Mouse (Mus musculus) limb, embryonic 11.5 days (tissue): Measurements from ENCODE around the gene Nup210. TPM values are rescaled to one million over a fixed set of nuclear protein-coding genes. Genes with fewer than 3 reads are reported as not detected.

Source experiments
- ATAC-seq: fragments of 200-750 bp; cut with Nextera tagmentation; 2 replicates; pipeline ENCODE4 v1.8.0; 2017; ENCODE audit warnings: low read depth; ENCODE audit not compliant: insufficient number of reproducible peaks, low FRiP score, low TSS enrichment
- DNase-seq: peaks from one replicate; pipeline ENCODE4 v3.0.0-alpha.2; 2015; ENCODE audit warnings: low spot score
- H3K27ac ChIP-seq: fragments of 300-500 bp; sonication (generic); replicated peaks from 2 replicates; pipeline ENCODE4 v1.5.1; 2014; ENCODE audit warnings: low read depth, mild to moderate bottlenecking, low read length
- H3K27me3 ChIP-seq: fragments of 300-500 bp; sonication (generic); 2 replicates; pipeline ENCODE4 v1.6.1; 2014; ENCODE audit warnings: mild to moderate bottlenecking, low read length, mixed read lengths; ENCODE audit not compliant: control insufficient read depth, insufficient read depth
- H3K36me3 ChIP-seq: fragments of 300-500 bp; sonication (generic); 2 replicates; pipeline ENCODE4 v1.6.1; 2014; ENCODE audit warnings: mild to moderate bottlenecking, low read length, moderate library complexity, mixed read lengths; ENCODE audit not compliant: control insufficient read depth, insufficient read depth
- H3K4me1 ChIP-seq: fragments of 300-500 bp; sonication (generic); 2 replicates; pipeline ENCODE4 v1.6.1; 2014; ENCODE audit warnings: low read length, mixed read lengths; ENCODE audit not compliant: control insufficient read depth, insufficient read depth
- H3K4me2 ChIP-seq: fragments of 300-500 bp; sonication (generic); 2 replicates; pipeline ENCODE4 v1.6.1; 2014; ENCODE audit warnings: low read depth, mild to moderate bottlenecking, moderate library complexity; ENCODE audit not compliant: severe bottlenecking
- H3K4me3 ChIP-seq: fragments of 300-500 bp; sonication (generic); 2 replicates; pipeline ENCODE4 v1.5.1; 2014; ENCODE audit warnings: low read depth, low read length
- H3K9ac ChIP-seq: fragments of 300-500 bp; sonication (generic); 2 replicates; pipeline ENCODE4 v1.6.1; 2014; ENCODE audit warnings: mild to moderate bottlenecking, low read length
- H3K9me3 ChIP-seq: fragments of 300-500 bp; sonication (generic); 2 replicates; pipeline ENCODE4 v1.6.1; 2016; ENCODE audit warnings: low read length; ENCODE audit not compliant: control insufficient read depth
- WGBS: fragments of 180-500 bp; shearing (Covaris S2); extraction: QIAGEN DNeasy Blood & Tissue Kit; methylation state at CpG from one replicate; pipeline ENCODE4 v1.1.7; 2014; 5-methylcytosine and 5-hydroxymethylcytosine counted together
- polyA plus RNA-seq: library from polyadenylated mRNA; unstranded; fragments of >200 nt; fragmentation: Nextera tagmentation; extraction: Ambion mirVana; gene quantifications from 2 replicates; pipeline ENCODE4 v1.2.1, GENCODE M21; 2014

Nup210 gene
- polyA plus RNA-seq, 1 experiment from 2014 or later, result 4.3 TPM

DNA sequence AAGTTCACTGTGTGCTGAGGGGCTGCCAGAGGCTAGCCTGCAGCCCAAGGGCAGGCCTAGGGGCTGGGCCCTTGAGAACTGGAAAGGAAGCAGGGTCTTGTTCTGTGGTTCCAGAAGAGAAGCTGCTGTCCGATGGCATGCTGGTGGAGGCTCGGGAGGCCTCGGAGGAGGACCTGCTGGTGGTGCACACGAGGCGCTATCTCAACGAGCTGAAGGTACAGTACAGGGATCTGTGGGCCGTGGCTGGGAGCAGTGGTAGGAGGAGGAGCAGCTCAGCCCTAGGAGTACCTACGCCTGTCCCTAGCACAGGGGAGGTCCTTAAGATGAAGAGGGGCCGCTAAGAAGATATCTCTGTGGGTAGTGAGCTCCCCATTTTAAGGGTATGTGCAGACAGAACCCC is 42.4 kb upstream of the Nup210 start:
- no peak overlapping the region for H3K4me2 ChIP-seq
- 83% methylated on average over 9 of the region's 9 CpGs for WGBS
- no peak overlapping the region for H3K4me3 ChIP-seq
- H3K9me3 ChIP-seq, result no peaks in the 10 kb centered on the region
- H3K4me1 ChIP-seq, result peaks cover 29% of the 10 kb centered on the region
- DNase-seq (no peak), ATAC-seq (no peak)
- H3K36me3 ChIP-seq, result no peaks in the 10 kb centered on the region
- no peak overlapping the region for H3K27ac ChIP-seq
- no peaks in the 10 kb centered on the region for H3K27me3 ChIP-seq
- H3K9ac ChIP-seq, result no peak overlapping the region

DNA sequence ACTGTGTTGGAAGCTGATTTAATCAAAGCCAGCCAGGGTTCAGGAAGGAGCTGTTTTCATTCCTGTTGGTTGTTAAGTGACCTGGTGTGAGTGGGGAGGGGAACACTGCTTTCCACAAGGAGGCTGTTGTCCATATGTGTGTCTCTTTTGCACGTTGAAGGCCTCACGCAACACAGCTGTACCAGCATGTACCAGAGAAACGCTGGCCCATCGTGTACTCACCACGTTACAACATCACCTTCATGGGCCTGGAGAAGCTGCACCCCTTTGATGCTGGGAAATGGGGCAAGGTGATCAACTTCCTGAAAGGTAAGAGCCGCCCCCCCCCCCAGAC is 40.6 kb upstream of the Nup210 start:
- WGBS, result 25% methylated on average over 6 of the region's 6 CpGs
- peak overlapping the region; percentile 67 for H3K4me3 ChIP-seq
- H3K9ac ChIP-seq, result peak overlapping the region; percentile 74
- H3K9me3 ChIP-seq, result no peaks in the 10 kb centered on the region
- peak overlapping the region; percentile 69 for H3K4me2 ChIP-seq
- ATAC-seq (no peak; the same call in 1 of the 2 replicates), DNase-seq (no peak)
- H3K36me3 ChIP-seq, result no peaks in the 10 kb centered on the region
- H3K27ac ChIP-seq, result peak overlapping the region; percentile 91
- H3K27me3 ChIP-seq, result no peaks in the 10 kb centered on the region
- peaks cover 33% of the 10 kb centered on the region for H3K4me1 ChIP-seq

DNA sequence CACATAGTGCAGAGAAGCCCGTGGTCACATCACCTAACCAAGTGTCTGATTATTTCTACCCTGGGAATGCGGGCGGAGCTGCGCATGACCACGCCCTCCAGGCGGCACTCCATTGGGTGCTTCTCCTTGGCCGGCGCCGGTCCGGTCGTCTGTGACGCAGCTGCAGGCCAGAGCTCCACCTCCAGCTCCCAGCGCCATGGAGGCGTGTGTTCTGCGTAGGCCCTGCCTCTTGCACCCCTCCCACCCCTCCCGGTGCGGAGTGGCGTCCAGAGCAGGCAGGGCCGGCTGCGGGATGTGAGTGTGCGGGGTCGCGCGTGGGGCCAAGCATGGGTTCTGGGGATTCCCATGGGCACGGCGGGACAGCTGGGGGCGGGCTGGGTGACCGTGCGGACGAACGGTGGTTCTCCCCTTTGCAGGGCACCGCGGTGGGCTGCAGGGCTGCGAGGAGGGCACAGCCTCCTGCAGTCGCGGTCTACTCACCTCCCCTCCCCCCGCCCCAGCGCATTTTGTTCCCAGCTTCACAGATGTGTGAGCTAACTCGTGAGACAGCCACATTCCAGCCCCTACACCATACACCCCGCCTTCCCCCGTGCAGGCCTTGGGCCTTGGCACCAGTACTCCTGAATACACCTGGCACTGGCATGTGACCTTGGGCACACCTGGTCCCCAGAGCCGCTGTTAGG is 40.1 kb upstream of the Nup210 start, which contains the start of gene Hdac11:
TSS of gene Hdac11 (plus strand) at position 112 of the 683 bp plus-strand sequence.
- peak within 1 kb of the TSS; percentile 91 for H3K27ac ChIP-seq
- peak within 1 kb of the TSS; percentile 74 for H3K9ac ChIP-seq
- no peaks in the 10 kb centered on the region for H3K27me3 ChIP-seq
- peak within 1 kb of the TSS; percentile 69 for H3K4me2 ChIP-seq
- no peaks in the 10 kb centered on the region for H3K36me3 ChIP-seq
- no peaks in the 10 kb centered on the region for H3K9me3 ChIP-seq
- ATAC-seq (peak; percentile 91), DNase-seq (peak; percentile 90)
- peaks cover 33% of the 10 kb centered on the region for H3K4me1 ChIP-seq
- under 1% methylated on average over 40 of the region's 42 CpGs for WGBS
- H3K4me3 ChIP-seq, result peak within 1 kb of the TSS; percentile 67

DNA sequence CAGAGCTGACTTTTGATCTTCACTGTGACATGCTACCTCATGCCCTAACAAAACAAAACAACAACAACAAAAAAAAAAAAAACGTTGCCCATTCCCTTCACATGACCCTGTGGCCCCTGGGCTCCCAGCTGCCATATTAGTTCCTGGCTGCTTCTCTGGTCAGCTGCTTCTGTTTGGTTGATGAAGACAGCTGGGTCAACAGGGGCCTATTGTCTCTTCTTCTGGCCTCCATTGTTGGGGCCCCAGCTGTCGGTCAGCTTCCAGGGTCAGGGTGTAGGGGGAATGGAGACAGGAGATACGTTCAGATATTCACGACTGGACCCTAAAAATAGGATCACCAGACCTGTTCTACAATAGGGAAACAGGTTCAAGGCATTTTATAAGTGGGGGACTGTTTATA is 39.4 kb upstream of the Nup210 start:
- Histone ChIP-seq H3K9ac (no peak overlapping the region; the same call in 1 of the 2 replicates), H3K27me3 (no peaks in the 10 kb centered on the region), H3K4me2 (peak overlapping the region; percentile 69), H3K27ac (no peak overlapping the region; the same call in 1 of the 2 replicates), H3K36me3 (no peaks in the 10 kb centered on the region), H3K9me3 (no peaks in the 10 kb centered on the region), H3K4me3 (peak overlapping the region; percentile 67; the same call in 1 of the 2 replicates), H3K4me1 (peaks cover 33% of the 10 kb centered on the region)
- ATAC-seq, result no peak
- 29% methylated on average over 4 of the region's 4 CpGs for WGBS
- no peak for DNase-seq

DNA sequence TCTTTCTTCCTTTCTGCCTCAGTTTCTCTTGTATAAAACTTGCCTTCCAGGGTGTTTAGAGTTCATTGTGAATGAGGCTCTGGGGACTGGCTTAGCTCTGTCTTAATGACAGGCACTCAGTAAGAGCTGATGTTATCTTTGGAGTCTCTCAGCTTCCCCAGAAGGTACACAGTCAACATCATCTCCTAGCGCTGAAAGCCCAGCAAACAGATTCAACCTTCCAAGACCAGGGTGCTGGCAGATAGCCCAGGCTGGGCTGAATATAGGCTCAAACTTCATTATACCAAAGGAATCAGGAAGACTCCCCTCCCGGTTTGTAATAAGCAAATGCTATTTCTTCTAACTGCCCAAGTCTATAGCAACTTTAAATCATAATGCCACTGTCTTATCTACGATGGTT is 38.7 kb upstream of the Nup210 start:
- Histone ChIP-seq H3K9ac (no peak overlapping the region; the same call in 1 of the 2 replicates), H3K9me3 (no peaks in the 10 kb centered on the region), H3K27ac (no peak overlapping the region), H3K36me3 (no peaks in the 10 kb centered on the region), H3K4me2 (no peak overlapping the region), H3K4me3 (no peak overlapping the region), H3K27me3 (no peaks in the 10 kb centered on the region), H3K4me1 (peaks cover 30% of the 10 kb centered on the region)
- DNase-seq (no peak), ATAC-seq (no peak)
- WGBS, result 84% methylated on average over 3 of the region's 3 CpGs

DNA sequence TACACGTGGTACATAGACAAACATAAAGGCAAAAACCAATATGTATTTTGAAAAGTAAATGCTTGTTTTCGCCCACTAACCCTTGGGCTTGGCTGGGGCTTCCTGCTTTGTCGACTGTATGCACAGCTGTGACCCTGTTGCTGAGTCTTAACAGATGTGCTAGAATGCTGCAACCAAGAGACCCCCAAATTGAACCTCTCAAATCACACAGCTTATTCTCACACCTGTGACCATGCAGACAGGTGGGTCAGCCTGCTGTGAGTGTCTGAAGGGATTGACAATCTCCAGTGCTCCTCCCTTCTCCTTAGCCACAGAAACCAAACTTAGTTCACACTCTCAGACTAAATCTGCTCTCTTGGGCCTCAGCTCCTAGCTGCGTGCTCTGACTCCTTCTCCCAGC is 38.1 kb upstream of the Nup210 start:
- no peak for DNase-seq
- no peaks in the 10 kb centered on the region for H3K9me3 ChIP-seq
- peaks cover 26% of the 10 kb centered on the region for H3K4me1 ChIP-seq
- ATAC-seq, result no peak
- 65% methylated on average over 4 of the region's 4 CpGs for WGBS
- H3K27me3 ChIP-seq, result no peaks in the 10 kb centered on the region
- H3K9ac ChIP-seq, result no peak overlapping the region
- H3K36me3 ChIP-seq, result no peaks in the 10 kb centered on the region
- no peak overlapping the region for H3K27ac ChIP-seq
- no peak overlapping the region for H3K4me3 ChIP-seq
- no peak overlapping the region for H3K4me2 ChIP-seq

DNA sequence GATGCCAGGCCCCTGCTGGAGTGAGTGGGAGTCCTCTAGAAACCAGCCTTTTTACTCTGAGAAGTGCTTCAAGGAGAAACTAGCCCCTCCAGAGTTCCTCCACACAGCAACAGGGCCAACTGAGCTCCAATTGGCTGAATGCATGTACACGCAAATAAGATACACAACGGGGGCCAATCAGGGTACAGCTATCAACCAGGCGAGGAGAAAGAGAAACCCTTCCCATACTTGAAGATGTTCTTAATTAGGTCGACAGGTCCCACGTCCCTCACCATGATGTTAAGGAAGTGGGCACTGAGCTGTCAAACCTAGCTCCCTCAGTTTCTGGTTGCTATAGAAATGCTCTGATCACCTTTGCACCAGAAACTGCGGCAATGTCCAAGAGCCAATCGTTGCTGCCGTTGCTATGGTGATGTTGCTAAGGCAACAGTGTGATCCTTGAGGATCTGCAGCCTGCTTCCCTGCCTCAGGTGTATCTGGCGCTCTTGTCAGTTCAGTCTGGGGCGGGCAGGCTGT is 37.0 kb upstream of the Nup210 start:
- Histone ChIP-seq H3K36me3 (no peaks in the 10 kb centered on the region), H3K9me3 (no peaks in the 10 kb centered on the region), H3K27me3 (no peaks in the 10 kb centered on the region), H3K27ac (no peak overlapping the region), H3K4me2 (peak overlapping the region; percentile 45), H3K4me3 (peak overlapping the region; percentile 24; the same call in 1 of the 2 replicates), H3K4me1 (peaks cover 22% of the 10 kb centered on the region), H3K9ac (peak overlapping the region; percentile 32; the same call in 1 of the 2 replicates)
- WGBS, result under 1% methylated on average over 10 of the region's 10 CpGs
- DNase-seq, result peak; percentile 74
- peak; percentile 65 for ATAC-seq

DNA sequence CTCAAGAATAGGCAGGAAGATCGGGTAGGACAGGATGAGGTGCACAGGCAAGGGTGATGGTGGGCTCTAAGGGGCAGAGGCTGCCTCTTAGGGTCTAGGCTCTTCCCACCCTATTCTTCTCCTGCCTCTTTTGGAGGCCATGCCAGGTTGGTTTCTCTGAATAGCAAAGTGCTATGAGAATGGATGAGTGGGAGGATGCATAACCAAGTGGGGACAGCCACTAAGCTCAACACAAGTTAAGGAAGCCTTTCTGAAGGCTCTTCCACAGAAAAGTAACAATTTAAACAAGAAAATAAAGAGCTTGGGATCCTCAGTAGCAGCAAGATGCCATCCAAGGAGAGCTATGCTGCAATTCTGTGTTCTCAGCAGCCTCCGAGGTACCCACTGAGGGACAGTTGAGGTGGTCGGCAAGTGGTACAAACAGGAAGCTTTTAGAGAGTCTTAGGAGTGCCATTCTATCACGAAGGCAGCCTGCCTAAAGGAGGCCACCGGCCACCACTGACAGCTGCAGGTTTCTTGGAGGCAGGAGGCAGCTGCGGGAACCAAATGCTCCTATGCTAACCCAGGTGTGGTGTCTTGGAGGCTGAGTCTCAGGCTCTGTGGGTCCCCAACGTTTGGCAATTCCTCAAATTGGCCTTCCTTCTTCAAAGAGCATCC is 36.4 kb upstream of the Nup210 start:
- H3K4me3 ChIP-seq, result no peak overlapping the region
- H3K9ac ChIP-seq, result peak overlapping the region; percentile 32; the same call in 1 of the 2 replicates
- H3K27me3 ChIP-seq, result no peaks in the 10 kb centered on the region
- no peaks in the 10 kb centered on the region for H3K36me3 ChIP-seq
- H3K9me3 ChIP-seq, result no peaks in the 10 kb centered on the region
- no peak overlapping the region; the same call in 1 of the 2 replicates for H3K27ac ChIP-seq
- no peak for DNase-seq
- H3K4me2 ChIP-seq, result peak overlapping the region; percentile 45; the same call in 1 of the 2 replicates
- 39% methylated on average over 7 of the region's 7 CpGs for WGBS
- ATAC-seq, result no peak
- H3K4me1 ChIP-seq, result peaks cover 16% of the 10 kb centered on the region
